Mouse (Mus musculus) stomach, embryonic 16.5 days (tissue): ENCODE measurements around the gene Homer3. TPM values are rescaled to one million over a fixed set of nuclear protein-coding genes. Genes with fewer than 3 reads are reported as not detected.

Experiments used
- ATAC-seq: fragments of 200-750 bp; cut with Nextera tagmentation; 2 replicates; pipeline ENCODE4 v1.8.0; 2017; ENCODE audit warnings: moderate number of reproducible peaks, moderate TSS enrichment; ENCODE audit not compliant: insufficient read depth, low FRiP score
- H3K27ac ChIP-seq: fragments of 300-500 bp; sonication (generic); 2 replicates; pipeline ENCODE4 v1.5.1; 2014; ENCODE audit warnings: low read length
- H3K27me3 ChIP-seq: fragments of 300-500 bp; sonication (generic); 2 replicates; pipeline ENCODE4 v1.6.1; 2014; ENCODE audit warnings: low read length, control low read depth, mixed read lengths; ENCODE audit not compliant: control insufficient read depth, insufficient read depth
- H3K36me3 ChIP-seq: fragments of 300-500 bp; sonication (generic); 2 replicates; pipeline ENCODE4 v1.6.1; 2014; ENCODE audit warnings: low read length; ENCODE audit not compliant: control insufficient read depth, insufficient read depth
- H3K4me1 ChIP-seq: fragments of 300-500 bp; sonication (generic); 2 replicates; pipeline ENCODE4 v1.6.1; 2014; ENCODE audit warnings: low read length, control low read depth, mixed read lengths; ENCODE audit not compliant: control insufficient read depth, insufficient read depth
- H3K4me2 ChIP-seq: fragments of 300-500 bp; sonication (generic); 2 replicates; pipeline ENCODE4 v1.6.1; 2014; ENCODE audit warnings: low read depth, low read length, mixed read lengths
- H3K4me3 ChIP-seq: fragments of 300-500 bp; sonication (generic); replicated peaks from 2 replicates; pipeline ENCODE4 v1.5.1; 2014; ENCODE audit warnings: mild to moderate bottlenecking, low read length
- H3K9ac ChIP-seq: fragments of 300-500 bp; sonication (generic); 2 replicates; pipeline ENCODE4 v1.6.1; 2014; ENCODE audit warnings: low read length
- H3K9me3 ChIP-seq: fragments of 300-500 bp; sonication (generic); replicated peaks from 2 replicates; pipeline ENCODE4 v1.6.1; 2016; ENCODE audit warnings: low read length, control low read depth; ENCODE audit not compliant: control insufficient read depth
- WGBS: fragments of 180-500 bp; shearing (Covaris S2); extraction: QIAGEN DNeasy Blood & Tissue Kit; methylation state at CpG from one replicate; pipeline ENCODE4 v1.1.7; 2014; 5-methylcytosine and 5-hydroxymethylcytosine counted together
- polyA plus RNA-seq: library from polyadenylated mRNA; unstranded; fragments of >200 nt; fragmentation: Nextera tagmentation; extraction: Ambion mirVana; gene quantifications from 2 replicates; pipeline ENCODE4 v1.2.1, GENCODE M21; 2015

Homer3 gene
- polyA plus RNA-seq, 1 experiment from 2014 or later = 32.5 TPM

GRCm38 (mm10) chr8:70302358-70302890, 19.8 kb downstream of the Homer3 start, which contains the start of the genes Ddx49 and Cope:
Gene Ddx49, minus strand, starts transcription at chr8:70302489.
Gene Cope, plus strand, starts transcription at chr8:70302518.
- ATAC-seq = peak; percentile 90
- Histone ChIP-seq H3K4me3 (peak within 1 kb of the TSS; percentile 68), H3K4me2 (peak within 1 kb of the TSS; percentile 76), H3K27me3 (no peaks in the 10 kb centered on the region), H3K36me3 (no peaks in the 10 kb centered on the region; the same call in none of the 2 replicates), H3K9me3 (no peaks in the 10 kb centered on the region), H3K9ac (peak within 1 kb of the TSS; percentile 80), H3K4me1 (peaks cover 12% of the 10 kb centered on the region), H3K27ac (peak within 1 kb of the TSS; percentile 82)
- under 1% methylated on average over 40 of the region's 40 CpGs for WGBS

DNA sequence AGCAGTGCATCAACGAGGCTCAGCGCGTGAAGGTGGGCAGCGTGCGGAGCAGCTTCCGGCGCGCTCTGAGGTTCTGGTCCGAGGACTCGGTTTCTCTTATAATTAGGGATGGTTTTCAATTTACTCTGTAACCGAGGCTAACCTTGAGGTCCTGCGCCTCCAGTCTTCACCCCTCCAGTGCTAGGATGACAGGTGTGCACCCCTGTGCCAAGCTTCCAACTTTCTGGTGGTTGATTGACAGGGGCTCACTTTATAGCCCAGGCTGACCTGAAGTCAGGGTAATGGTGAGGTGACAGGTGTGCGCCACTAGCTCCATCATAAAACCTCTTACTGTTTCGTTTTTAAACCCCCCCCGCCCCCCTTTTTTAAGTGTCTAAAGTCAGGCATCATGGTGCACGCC, 20.3 kb downstream of the Homer3 start:
- WGBS = 2% methylated on average over 16 of the region's 16 CpGs
- Histone ChIP-seq H3K4me1 (peaks cover 12% of the 10 kb centered on the region), H3K9me3 (no peaks in the 10 kb centered on the region), H3K27ac (peak overlapping the region; percentile 82), H3K36me3 (no peaks in the 10 kb centered on the region; the same call in none of the 2 replicates), H3K4me3 (peak overlapping the region; percentile 68), H3K27me3 (no peaks in the 10 kb centered on the region), H3K9ac (peak overlapping the region; percentile 80), H3K4me2 (peak overlapping the region; percentile 76)
- ATAC-seq = no peak

DNA sequence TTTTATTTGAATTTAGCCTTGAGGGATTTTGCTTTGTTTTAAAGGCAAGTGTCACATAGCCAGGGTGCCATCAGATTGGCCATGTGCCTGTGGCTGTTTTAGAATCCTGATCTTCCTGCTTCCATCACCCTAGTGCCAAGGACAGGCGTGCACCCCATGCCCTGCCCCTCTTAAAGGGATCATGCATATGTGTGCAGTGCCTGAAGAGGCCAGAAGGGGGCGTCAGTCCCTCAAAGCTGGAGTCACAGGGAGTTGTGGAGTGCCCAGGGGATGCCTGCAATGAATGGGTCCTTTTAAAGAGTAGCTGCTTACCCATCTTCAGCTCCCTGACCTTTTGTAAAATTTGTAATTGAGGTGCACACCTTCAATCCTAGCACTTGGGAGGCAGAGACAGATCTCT, 26.7 kb downstream of the Homer3 start:
- H3K4me1 ChIP-seq = no peaks in the 10 kb centered on the region
- H3K27ac ChIP-seq = no peak overlapping the region
- 30% methylated on average over 2 of the region's 2 CpGs for WGBS
- no peaks in the 10 kb centered on the region for H3K27me3 ChIP-seq
- H3K9me3 ChIP-seq = no peaks in the 10 kb centered on the region
- H3K4me3 ChIP-seq = no peak overlapping the region
- H3K9ac ChIP-seq = no peak overlapping the region
- peaks cover 15% of the 10 kb centered on the region for H3K36me3 ChIP-seq
- no peak overlapping the region for H3K4me2 ChIP-seq
- ATAC-seq = no peak

- Histone ChIP-seq H3K4me3 (no peak overlapping the region), H3K4me1 (peaks cover 27% of the 10 kb centered on the region), H3K27ac (no peak overlapping the region), H3K36me3 (peaks cover 17% of the 10 kb centered on the region; the same call in 1 of the 2 replicates), H3K9ac (no peak overlapping the region), H3K4me2 (no peak overlapping the region), H3K9me3 (no peaks in the 10 kb centered on the region), H3K27me3 (no peaks in the 10 kb centered on the region)
- WGBS = 66% methylated on average over 2 of the region's 2 CpGs
- no peak for ATAC-seq
Observed at GRCm38 (mm10) chr8:70313399-70313798, 30.8 kb downstream of the Homer3 start.

- H3K27me3 ChIP-seq = no peaks in the 10 kb centered on the region
Observed at GRCm38 (mm10) chr8:70315624-70316510, 33.2 kb downstream of the Homer3 start, which contains the start of gene Cers1. Gene Cers1, plus strand, starts transcription at chr8:70315775.

GRCm38 (mm10) chr8:70316511-70317504, 34.2 kb downstream of the Homer3 start:
- peak; percentile 69 for ATAC-seq
- H3K27ac ChIP-seq = no peak overlapping the region

More at GRCm38 (mm10) chr8:70315624-70316510, 33.2 kb downstream of the Homer3 start, which contains the start of gene Cers1:
- Histone ChIP-seq H3K9ac (peak within 1 kb of the TSS; percentile 72), H3K36me3 (0 out of 2 replicates have a peak, but pooled peaks cover 9% of the 10 kb centered on the region), H3K4me1 (peaks cover 27% of the 10 kb centered on the region), H3K27ac (peak within 1 kb of the TSS; percentile 42), H3K4me3 (peak within 1 kb of the TSS; percentile 62), H3K9me3 (no peaks in the 10 kb centered on the region), H3K4me2 (peak within 1 kb of the TSS; percentile 81)
- 2% methylated on average over 65 of the region's 66 CpGs for WGBS
- peak; percentile 72 for ATAC-seq

GRCm38 (mm10) chr8:70317872-70318271, 35.2 kb downstream of the Homer3 start:
- peaks cover 27% of the 10 kb centered on the region for H3K4me1 ChIP-seq
- H3K9ac ChIP-seq = no peak overlapping the region
- no peak for ATAC-seq
- H3K4me3 ChIP-seq = no peak overlapping the region
- no peaks in the 10 kb centered on the region for H3K9me3 ChIP-seq
- H3K36me3 ChIP-seq = 0 out of 2 replicates have a peak, but pooled peaks cover 3% of the 10 kb centered on the region
- no peaks in the 10 kb centered on the region for H3K27me3 ChIP-seq
- no peak overlapping the region for H3K27ac ChIP-seq
- no peak overlapping the region for H3K4me2 ChIP-seq
- WGBS = 91% methylated on average over 5 of the region's 5 CpGs

More at GRCm38 (mm10) chr8:70316511-70317504, 34.2 kb downstream of the Homer3 start:
- Histone ChIP-seq H3K4me3 (peak overlapping the region; percentile 62), H3K4me2 (peak overlapping the region; percentile 81), H3K9ac (peak overlapping the region; percentile 72), H3K9me3 (no peaks in the 10 kb centered on the region), H3K27me3 (no peaks in the 10 kb centered on the region), H3K4me1 (peaks cover 27% of the 10 kb centered on the region), H3K36me3 (0 out of 2 replicates have a peak, but pooled peaks cover 3% of the 10 kb centered on the region)
- 14% methylated on average over 15 of the region's 15 CpGs for WGBS

GRCm38 (mm10) chr8:70323716-70324115, 41.1 kb downstream of the Homer3 start:
- ATAC-seq = no peak
- WGBS = 92% methylated on average over 3 of the region's 3 CpGs
- no peaks in the 10 kb centered on the region for H3K9me3 ChIP-seq
- H3K9ac ChIP-seq = no peak overlapping the region
- no peaks in the 10 kb centered on the region for H3K27me3 ChIP-seq
- H3K4me1 ChIP-seq = no peaks in the 10 kb centered on the region
- no peak overlapping the region for H3K27ac ChIP-seq
- no peaks in the 10 kb centered on the region for H3K36me3 ChIP-seq
- H3K4me2 ChIP-seq = no peak overlapping the region
- no peak overlapping the region for H3K4me3 ChIP-seq
